ENCODE assay signal across 15 mouse cellular contexts in genomic region chr5:140006861-140007260, GRCm38 (mm10).
"Had no signal": no experiment of that assay in that cellular context is flagged by ENCODE, and none has a peak within 500 bp of the region (broad histone marks: within the 10 kb centered on the region; RNA-seq: fewer than 3 reads in every experiment).

No protein-coding gene starts in this region.

- H3K36me3 ChIP-seq: liver, embryonic 15.5 days; midbrain, embryonic 12.5 days had no signal

- ATAC-seq: inflammation-experienced regulatory T-cells, adult 6 months had no signal

- H3K9ac ChIP-seq: limb, embryonic 12.5 days; liver, embryonic 15.5 days; midbrain, embryonic 12.5 days; neural tube, embryonic 12.5 days had no signal

- H3K9me3 ChIP-seq: limb, embryonic 12.5 days; liver, embryonic 15.5 days; megakaryocyte, embryonic 14.5 days; midbrain, embryonic 12.5 days; neural tube, embryonic 12.5 days had no signal

- DNase-seq: kidney, adult 18-20 months; kidney, postnatal 25 days; lung, adult 2 months; lung, postnatal 10 days; thymus, adult 2 months; thymus, postnatal 25 days had no signal

- H3K27ac ChIP-seq: limb, embryonic 12.5 days; liver, embryonic 15.5 days; macrophage; midbrain, embryonic 12.5 days; neural tube, embryonic 12.5 days; stomach, postnatal 0 days had no signal

- H3K4me1 ChIP-seq: liver, embryonic 15.5 days; megakaryocyte, embryonic 14.5 days had no signal

- H3K4me2 ChIP-seq: limb, embryonic 12.5 days; liver, embryonic 11.5 days; liver, embryonic 15.5 days; midbrain, embryonic 12.5 days; neural tube, embryonic 12.5 days had no signal

- H3K27me3 ChIP-seq: limb, embryonic 12.5 days; liver, embryonic 15.5 days; neural tube, embryonic 12.5 days had no signal

- H3K4me3 ChIP-seq: limb, embryonic 12.5 days; liver, embryonic 15.5 days; megakaryocyte, embryonic 14.5 days; midbrain, embryonic 12.5 days; neural tube, embryonic 12.5 days had no signal
